Mouse (Mus musculus) splenic B cell, adult 2 months (primary cell): ENCODE data around the gene Rab4a.

Source experiments
- DNase-seq: peaks from one replicate; pipeline ENCODE4 v3.0.0-alpha.2; 2011; ENCODE audit warnings: low read depth, low spot score
- H3K27me3 ChIP-seq: 2 replicates; pipeline ENCODE4 v1.6.1; 2012; ENCODE audit warnings: mild to moderate bottlenecking, low read length, moderate library complexity, mixed read lengths; ENCODE audit not compliant: control insufficient read depth, poor library complexity, insufficient read depth, severe bottlenecking
- H3K36me3 ChIP-seq: 2 replicates; pipeline ENCODE4 v1.6.1; 2012; ENCODE audit warnings: mild to moderate bottlenecking, low read length, moderate library complexity, mixed read lengths; ENCODE audit not compliant: control insufficient read depth, poor library complexity, insufficient read depth, severe bottlenecking

Gene Rab4a

DNA sequence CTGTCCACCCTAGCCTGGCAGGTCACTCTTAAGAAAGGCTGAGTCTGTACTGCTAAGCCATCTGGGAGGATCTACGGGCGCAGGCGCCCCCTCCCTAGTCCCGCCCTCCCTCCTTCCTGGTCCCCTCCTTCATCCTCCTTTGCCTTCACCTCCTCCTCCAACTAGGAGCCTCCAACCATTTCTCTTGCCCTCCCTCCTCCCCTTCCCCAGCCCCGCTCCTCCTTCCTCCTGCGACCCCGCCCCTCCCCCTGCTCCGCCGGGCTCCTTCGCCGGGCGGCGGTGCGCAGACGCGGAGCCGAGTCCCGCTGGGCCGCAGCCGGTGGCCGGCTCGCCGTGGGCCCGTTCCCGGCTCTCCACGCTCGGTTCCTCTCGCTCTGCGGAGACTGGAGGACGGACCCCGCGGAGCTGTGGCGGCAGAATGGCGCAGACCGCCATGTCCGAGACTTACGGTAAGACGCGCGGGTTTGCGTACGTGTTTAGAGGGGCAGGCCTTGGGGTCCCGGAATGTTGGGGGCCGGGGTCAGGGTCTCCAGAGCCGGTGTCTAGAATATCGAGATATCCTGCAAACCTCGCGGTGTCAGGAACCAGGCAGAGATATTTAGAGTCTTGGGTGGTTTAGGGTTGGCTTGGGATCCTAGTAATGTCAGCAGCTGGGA lies at the start of gene Rab4a:
Rab4a (plus strand) TSS at position 268 of the 656 bp plus-strand sequence.
- no peaks in the 10 kb centered on the region for H3K27me3 ChIP-seq
- no peaks in the 10 kb centered on the region for H3K36me3 ChIP-seq
- no peak for DNase-seq

DNA sequence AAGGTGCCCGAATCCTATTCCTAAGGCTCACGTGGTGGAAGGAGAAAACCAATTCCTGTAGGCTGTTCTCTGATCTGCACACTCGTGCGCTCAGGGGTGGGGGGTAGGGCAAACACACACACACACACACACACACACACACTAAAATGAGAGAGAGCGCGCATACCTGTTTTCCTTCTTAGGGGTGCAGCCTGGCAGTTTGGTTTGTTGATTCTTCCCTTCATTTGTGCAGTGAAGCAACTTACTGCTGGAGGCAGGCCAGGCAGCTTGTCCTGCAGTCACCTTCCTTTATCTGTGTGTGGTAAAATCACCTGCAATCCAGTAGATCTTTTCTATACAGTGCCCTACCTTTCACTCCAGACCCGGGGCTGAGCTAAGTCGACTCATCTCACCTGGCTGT lies 48.9 kb upstream of the Rab4a start:
- no peak for DNase-seq
- H3K27me3 ChIP-seq = no peaks in the 10 kb centered on the region

GRCm38 (mm10) chr8:123758935-123759334 lies 46.9 kb upstream of the Rab4a start:
- Histone ChIP-seq H3K27me3 (no peaks in the 10 kb centered on the region), H3K36me3 (no peaks in the 10 kb centered on the region)
- DNase-seq = no peak

More for the DNA sequence above, 48.9 kb upstream of the Rab4a start:
- H3K36me3 ChIP-seq = no peaks in the 10 kb centered on the region

DNA sequence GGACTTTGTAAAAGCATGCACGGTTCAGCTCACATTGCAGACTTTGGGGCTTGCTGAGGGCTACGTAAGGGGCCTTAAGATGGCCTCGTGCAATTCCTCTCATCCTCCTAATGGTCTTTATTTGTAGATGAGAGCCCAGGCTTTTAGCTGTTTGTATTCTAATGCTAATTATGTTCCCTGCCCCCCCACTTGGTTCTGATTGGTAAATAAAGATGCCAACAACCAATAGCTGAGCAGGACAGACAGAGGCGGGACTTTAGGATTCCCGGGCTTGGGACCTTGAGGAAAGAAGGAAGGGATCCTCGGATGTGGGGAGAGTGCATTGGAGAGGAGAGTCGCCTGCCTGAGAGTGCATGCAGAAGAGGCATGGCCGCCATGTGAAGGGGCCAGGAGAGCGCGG lies 45.9 kb upstream of the Rab4a start:
- Histone ChIP-seq H3K27me3 (no peaks in the 10 kb centered on the region), H3K36me3 (no peaks in the 10 kb centered on the region)
- no peak for DNase-seq

GRCm38 (mm10) chr8:123760579-123760978 lies 45.2 kb upstream of the Rab4a start:
- no peaks in the 10 kb centered on the region for H3K36me3 ChIP-seq
- no peak for DNase-seq
- H3K27me3 ChIP-seq = no peaks in the 10 kb centered on the region

DNA sequence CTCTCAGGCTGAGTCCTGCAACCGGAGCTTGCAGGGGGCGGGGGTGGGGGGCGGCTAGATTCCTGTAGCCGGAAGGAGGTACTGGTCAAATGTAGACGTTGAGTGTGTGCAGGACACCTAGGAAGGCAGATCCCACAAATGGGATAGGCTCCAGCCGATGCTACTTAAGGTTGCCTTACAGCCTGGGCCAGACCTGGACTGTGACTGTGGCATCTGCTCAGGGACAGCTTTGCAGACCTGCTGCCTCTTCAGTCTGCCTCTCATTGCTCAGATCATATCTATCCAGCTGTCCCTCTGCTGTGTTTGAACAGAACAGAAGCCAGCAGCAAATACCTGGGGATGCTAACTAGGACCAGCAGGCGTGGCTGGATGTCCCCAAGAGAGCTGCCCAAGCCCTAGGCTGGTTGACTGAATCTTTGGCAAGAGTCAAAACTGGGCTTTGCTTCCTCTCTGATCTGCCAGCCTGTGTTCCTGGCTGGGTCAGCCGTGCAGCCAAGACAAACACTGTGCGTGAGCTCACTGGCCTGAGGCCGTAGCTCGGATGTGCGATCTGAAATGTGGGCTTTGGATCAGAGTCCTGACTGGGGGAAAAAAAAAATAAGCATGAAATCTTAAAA lies 44.4 kb upstream of the Rab4a start:
- H3K36me3 ChIP-seq = no peaks in the 10 kb centered on the region
- no peak for DNase-seq

DNA sequence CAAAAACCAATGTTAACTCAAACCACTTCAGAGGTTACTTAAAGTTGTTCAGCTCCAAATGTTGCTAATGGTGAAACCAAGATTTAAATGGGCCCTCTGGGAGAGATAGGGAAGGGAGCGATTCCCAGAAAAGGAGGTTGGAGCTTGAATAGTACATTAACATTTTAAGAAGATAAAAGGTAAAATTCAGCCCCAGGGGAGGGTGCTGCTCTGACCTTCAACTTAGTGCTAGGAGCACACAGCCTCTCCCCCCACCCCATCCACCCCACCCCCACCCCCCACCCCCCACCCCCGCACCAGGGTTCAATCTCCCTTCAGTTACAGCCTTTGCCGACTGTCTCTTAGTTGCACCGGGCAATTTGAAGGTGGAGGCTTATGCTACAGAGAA lies 43.9 kb upstream of the Rab4a start:
- no peak for DNase-seq
- Histone ChIP-seq H3K36me3 (no peaks in the 10 kb centered on the region), H3K27me3 (no peaks in the 10 kb centered on the region)

More for the DNA sequence above, 44.4 kb upstream of the Rab4a start:
- H3K27me3 ChIP-seq = no peaks in the 10 kb centered on the region

DNA sequence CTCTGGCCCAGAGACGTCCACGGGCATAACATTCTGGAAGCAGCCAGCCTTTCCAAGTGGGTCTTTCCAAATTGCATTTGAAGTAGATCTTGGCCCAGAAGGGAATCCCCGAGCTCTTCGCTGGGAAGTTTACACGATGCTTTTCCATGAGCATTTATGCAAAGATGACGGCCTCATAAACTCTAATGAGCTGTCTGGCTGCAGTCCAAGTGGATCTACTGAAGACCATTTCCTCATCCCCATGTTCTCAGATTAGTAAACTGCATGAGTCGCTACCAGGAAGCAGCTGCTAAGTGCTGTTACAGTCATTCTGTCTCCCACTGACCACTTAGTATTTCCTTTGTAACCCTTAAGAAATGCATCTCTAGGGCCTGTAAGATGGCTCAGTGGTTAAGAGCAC lies 42.4 kb upstream of the Rab4a start:
- no peak for DNase-seq
- Histone ChIP-seq H3K36me3 (no peaks in the 10 kb centered on the region), H3K27me3 (no peaks in the 10 kb centered on the region)

GRCm38 (mm10) chr8:123764671-123765070 lies 41.1 kb upstream of the Rab4a start:
- no peaks in the 10 kb centered on the region for H3K27me3 ChIP-seq
- DNase-seq = no peak
- H3K36me3 ChIP-seq = no peaks in the 10 kb centered on the region

DNA sequence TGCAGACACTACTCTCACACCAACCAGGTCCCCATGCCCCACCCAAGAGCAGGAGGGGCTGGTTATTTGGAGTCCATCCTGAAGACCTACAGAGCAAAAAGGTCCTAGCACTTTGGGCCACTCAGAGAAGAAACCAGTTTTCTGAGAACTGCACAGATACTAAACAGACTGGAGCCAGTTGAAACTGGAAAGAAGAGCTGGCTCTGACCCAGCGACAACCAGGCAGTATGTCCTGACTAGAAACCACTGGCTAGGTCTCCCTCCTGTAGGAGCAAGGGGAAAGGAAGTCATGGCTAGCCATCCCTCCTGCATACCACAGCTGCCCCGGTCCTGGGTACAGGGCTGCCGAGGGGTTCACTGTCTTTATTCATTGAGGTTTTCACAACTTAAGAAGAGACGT lies 39.3 kb upstream of the Rab4a start:
- DNase-seq = no peak
- Histone ChIP-seq H3K36me3 (no peaks in the 10 kb centered on the region), H3K27me3 (no peaks in the 10 kb centered on the region)

- H3K36me3 ChIP-seq = no peaks in the 10 kb centered on the region
- H3K27me3 ChIP-seq = no peaks in the 10 kb centered on the region
- no peak for DNase-seq
These were observed 37.9 kb upstream of the Rab4a start for GRCm38 (mm10) chr8:123767874-123768273.

- no peaks in the 10 kb centered on the region for H3K27me3 ChIP-seq
- DNase-seq = peak; percentile 9
- no peaks in the 10 kb centered on the region for H3K36me3 ChIP-seq
These were observed 37.1 kb upstream of the Rab4a start for GRCm38 (mm10) chr8:123768492-123769356.

DNA sequence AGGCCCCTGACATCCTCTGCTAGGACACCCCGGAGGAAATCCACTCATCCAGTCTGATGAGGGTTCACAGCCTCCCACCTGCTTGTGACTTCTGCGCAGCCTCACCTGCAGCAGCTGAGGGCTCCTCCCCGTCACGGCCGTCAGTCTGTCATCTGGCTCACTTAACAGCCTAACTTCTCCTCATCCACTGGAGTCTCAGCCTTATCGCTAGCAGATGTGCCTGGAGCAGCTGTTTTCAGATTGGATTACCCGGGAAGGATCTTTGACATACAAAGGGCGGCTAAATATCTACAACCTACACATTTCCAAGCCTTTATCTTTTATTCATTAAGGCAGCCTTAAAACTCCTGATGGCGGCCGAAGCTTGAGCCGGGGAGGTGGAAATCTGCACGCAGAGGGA lies 32.3 kb upstream of the Rab4a start:
- Histone ChIP-seq H3K27me3 (no peaks in the 10 kb centered on the region), H3K36me3 (no peaks in the 10 kb centered on the region)
- no peak for DNase-seq

DNA sequence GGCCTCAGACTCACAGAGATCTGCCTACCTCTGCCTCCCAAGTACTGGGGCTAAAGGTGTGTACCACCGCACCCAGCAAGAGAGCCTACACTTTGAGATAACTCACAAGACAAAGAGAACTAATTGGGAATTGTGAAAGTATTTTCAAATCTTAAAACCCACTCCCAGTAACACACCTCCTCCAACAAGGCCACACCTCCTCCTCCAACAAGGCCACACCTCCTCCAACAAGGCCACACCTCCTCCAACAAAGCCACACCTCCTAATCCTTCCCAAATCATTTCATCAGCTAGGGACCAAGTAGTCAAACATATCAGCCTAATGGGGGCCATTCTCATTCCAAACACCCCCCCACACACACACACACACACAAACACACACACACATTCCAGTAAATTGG lies 31.3 kb upstream of the Rab4a start:
- H3K36me3 ChIP-seq = no peaks in the 10 kb centered on the region
- no peaks in the 10 kb centered on the region for H3K27me3 ChIP-seq
- no peak for DNase-seq

GRCm38 (mm10) chr8:123777319-123777718 lies 28.5 kb upstream of the Rab4a start:
- no peak for DNase-seq
- no peaks in the 10 kb centered on the region for H3K36me3 ChIP-seq

More at GRCm38 (mm10) chr8:123777319-123777718, 28.5 kb upstream of the Rab4a start:
- no peaks in the 10 kb centered on the region for H3K27me3 ChIP-seq
